Mouse (Mus musculus) leukemia stem cell, adult 10-12 weeks (primary cell): Measurements from ENCODE around the gene Tab3. TPM values are rescaled to one million over a fixed set of nuclear protein-coding genes. Genes with fewer than 3 reads are reported as not detected.

ENCODE experiments used
- polyA plus RNA-seq: library from polyadenylated mRNA; stranded (reverse); fragments of >175 nt; gene quantifications from 2 replicates; pipeline ENCODE4 v1.2.3, GENCODE M21; 2012; ENCODE audit warnings: low replicate concordance

Tab3 gene
- polyA plus RNA-seq, result 1.5 and 4.0 TPM in 2 replicates

GRCm38 (mm10) chrX:85573532-85574181, at the start of gene Tab3:
Tab3 (plus strand) TSS chrX:85574022.

Other genes with a start within 250 kb of the Tab3 start
- gene Gk, start 202.8 kb downstream of the Tab3 start, polyA plus RNA-seq, result 0.32 and 1.0 TPM in 2 replicates